Mouse (Mus musculus) B cell, adult 2 months (primary cell): ENCODE data around the gene Zic4.

ENCODE experiments used
- DNase-seq, 2 experiments: peaks; one replicate each; pipeline ENCODE4 v3.0.0; 2022

Gene Zic4

GRCm38 (mm10) chr9:91361856-91362601, at the start of gene Zic4:
Gene Zic4 (plus strand): TSS chr9:91362413.
- DNase-seq = no peak

- no peak for DNase-seq
Observed at GRCm38 (mm10) chr9:91347591-91347990, 14.6 kb upstream of the Zic4 start.

- DNase-seq = no peak
Observed at GRCm38 (mm10) chr9:91348746-91349145, 13.5 kb upstream of the Zic4 start.

- DNase-seq = no peak
Observed at GRCm38 (mm10) chr9:91350211-91350791, 11.9 kb upstream of the Zic4 start.

GRCm38 (mm10) chr9:91350861-91351291, 11.3 kb upstream of the Zic4 start:
- DNase-seq = no peak

- no peak for DNase-seq
Observed at GRCm38 (mm10) chr9:91351361-91351760, 10.9 kb upstream of the Zic4 start.

GRCm38 (mm10) chr9:91351961-91352411, 10.2 kb upstream of the Zic4 start:
- DNase-seq = no peak

- no peak for DNase-seq
Observed at GRCm38 (mm10) chr9:91352786-91353185, 9.4 kb upstream of the Zic4 start.

GRCm38 (mm10) chr9:91353551-91354433, 8.4 kb upstream of the Zic4 start:
- DNase-seq = no peak

GRCm38 (mm10) chr9:91354434-91355269, 7.6 kb upstream of the Zic4 start:
- DNase-seq = no peak

GRCm38 (mm10) chr9:91355270-91355589, 7.0 kb upstream of the Zic4 start:
- DNase-seq = no peak

GRCm38 (mm10) chr9:91355629-91356352, 6.4 kb upstream of the Zic4 start:
- no peak for DNase-seq

- DNase-seq = no peak
Observed at GRCm38 (mm10) chr9:91356353-91356740, 5.9 kb upstream of the Zic4 start.

GRCm38 (mm10) chr9:91357321-91357720, 4.9 kb upstream of the Zic4 start:
- no peak for DNase-seq

- no peak for DNase-seq
Observed at GRCm38 (mm10) chr9:91358851-91359687, 3.1 kb upstream of the Zic4 start.

GRCm38 (mm10) chr9:91360151-91361032, 1.8 kb upstream of the Zic4 start:
- no peak for DNase-seq

- no peak for DNase-seq
Observed at GRCm38 (mm10) chr9:91361033-91361855, 969 bp upstream of the Zic4 start.

- DNase-seq = no peak
Observed at GRCm38 (mm10) chr9:91363011-91363730, 958 bp downstream of the Zic4 start.

- no peak for DNase-seq
Observed at GRCm38 (mm10) chr9:91363814-91364126, 1.6 kb downstream of the Zic4 start.
